Mouse (Mus musculus) central nervous system, embryonic 11.5 days (tissue): ENCODE results near the gene Inafm2. TPM values are rescaled to one million over a fixed set of nuclear protein-coding genes. Genes with fewer than 3 reads are reported as not detected.

ENCODE experiments used
- polyA plus RNA-seq: library from polyadenylated mRNA; depleted of rRNA; stranded (reverse); fragments of >200 nt; gene quantifications from 2 replicates; pipeline ENCODE4 v1.2.3, GENCODE M21; 2012; rRNA removed

The Inafm2 gene
- 10.9 and 11.3 TPM in 2 replicates for polyA plus RNA-seq

DNA sequence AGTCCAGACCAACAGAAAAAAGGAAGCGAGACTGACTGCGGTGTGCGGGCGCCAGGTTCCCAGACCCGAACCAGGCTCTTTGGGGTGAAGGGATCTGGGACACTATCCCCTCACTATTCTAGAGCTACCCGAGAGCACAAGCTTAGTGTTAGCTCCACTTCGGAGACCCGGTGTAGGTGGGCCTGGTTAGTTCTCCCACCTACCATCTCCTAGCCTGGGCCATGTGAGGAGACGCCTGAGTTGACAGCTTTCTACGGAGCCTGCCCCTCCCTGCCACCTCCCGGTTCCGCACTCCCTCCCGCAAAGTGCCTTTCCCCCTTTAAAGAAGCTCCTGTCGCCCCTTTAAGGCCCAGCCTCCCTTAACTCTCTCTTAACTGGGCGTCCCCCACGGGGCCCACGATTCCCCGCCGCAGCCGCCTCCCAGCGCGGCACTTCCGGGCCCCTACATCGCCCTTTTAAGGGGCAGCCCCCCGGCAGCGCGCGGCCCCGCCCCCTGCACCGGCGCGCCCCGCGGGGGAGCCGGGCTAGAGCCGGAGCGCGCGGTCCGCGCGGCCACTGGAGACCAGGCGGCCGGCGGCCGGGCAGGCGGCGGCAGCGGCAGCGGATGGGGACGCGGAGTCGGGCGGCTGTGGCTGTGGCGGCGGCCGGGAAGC lies at the start of gene Inafm2:
Gene Inafm2, plus strand, starts transcription at position 527 of the 653 bp plus-strand sequence.

DNA sequence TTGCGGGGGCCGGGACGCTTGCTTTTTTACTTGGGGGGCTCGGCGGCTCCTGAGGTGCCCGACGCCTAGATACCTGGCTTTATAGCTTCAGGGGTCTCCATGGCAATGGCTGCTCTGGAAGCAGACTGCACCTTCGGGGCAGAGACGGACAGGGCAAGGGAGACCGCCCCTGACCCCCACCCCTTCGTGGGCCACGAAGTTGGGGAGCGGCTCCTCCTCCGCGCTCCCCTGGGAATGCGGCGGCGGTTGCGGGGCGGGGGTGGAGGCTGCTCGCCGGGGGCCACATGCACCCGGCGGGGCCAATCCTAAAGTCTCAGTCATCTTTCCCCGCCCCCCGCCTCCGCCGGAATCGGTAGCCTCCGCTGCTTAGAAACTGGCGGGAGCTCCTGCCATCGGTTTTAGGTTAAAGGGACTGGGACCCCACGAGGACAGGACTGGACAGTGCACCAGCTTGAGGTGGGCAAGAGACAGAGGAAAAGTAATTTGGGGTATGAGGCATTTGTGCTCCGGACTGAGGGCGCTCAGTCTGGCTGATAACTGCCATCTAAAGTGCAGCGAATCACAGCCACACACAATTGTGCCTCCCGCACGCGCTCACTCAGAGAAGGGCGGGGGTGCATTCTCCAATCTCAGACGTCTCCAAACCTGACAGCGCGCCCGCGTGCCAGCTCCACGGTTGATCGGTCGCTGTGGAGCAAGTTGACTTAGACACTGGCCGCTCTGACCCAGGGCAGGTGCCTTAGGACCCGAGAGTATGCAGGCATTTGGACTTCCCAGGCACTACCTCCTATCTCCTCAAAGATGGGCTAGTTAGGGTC lies 41.4 kb upstream of the Inafm2 start, which contains the start of gene Ankrd63:
Gene Ankrd63, minus strand, starts transcription at position 51 of the 818 bp plus-strand sequence.

DNA sequence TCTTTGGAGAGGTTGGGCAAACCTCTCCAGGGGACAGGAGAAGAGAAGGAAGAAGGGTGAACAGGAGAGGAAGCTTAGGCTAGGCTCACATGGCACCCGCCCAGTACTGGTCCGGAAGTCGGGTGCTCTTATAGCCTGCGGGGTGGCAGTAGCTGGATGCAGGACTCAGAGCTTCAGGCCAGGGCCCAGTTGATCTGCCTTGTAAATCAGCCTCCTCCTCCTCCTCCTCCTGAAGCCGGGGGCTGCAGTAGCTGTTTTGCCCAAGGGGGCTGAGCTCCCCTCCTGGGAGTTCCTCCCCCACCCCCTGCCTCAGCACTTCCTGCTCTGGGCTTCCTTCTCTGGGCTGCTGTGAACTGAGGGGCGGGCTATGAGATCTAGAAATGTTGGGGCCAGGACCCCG lies 17.2 kb upstream of the Inafm2 start, which contains the start of gene Plcb2:
Gene Plcb2, minus strand, starts transcription at position 102 of the 400 bp plus-strand sequence.

DNA sequence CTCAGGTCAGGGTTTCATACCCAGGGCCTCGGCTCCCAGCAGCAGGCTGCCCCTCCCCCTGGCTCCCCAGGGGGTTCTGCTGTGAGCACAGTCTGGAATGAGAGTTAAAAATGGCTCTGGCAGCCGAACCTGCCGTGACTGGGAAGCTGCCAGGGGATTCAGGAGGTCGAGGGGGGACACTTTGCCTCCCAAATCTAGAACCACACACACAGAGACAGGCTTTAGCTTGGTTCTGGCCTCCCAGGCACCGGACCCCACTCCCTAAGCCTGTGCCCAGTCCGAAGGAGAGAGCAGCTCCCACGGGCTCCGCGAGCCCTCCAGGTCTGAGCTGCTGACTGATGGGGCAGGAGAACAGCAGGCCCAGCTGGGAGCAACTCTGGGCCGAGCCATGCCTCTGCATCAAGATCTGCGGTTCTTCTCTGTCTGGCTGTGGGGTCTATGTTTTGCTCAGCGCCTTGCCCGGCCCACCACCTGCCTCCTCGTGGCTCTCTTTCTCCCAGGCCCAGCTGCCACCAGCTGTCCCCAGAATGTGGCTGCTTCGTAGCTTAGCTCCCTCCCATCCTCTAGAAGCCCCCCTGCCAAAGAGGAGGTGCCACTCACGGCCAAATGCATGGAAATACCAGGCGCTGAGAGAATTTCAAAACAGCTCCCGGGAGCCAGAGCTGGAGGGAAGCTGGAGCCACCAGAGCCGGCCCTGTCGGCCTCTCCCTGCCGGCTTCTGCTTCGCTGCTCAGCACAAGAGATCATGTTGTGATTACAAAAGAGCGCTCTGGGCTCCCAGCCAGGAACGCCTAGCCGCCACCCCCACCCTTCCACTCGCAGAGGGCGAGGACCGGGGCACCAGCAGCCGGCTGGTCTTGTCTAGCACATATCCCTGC lies 16.6 kb downstream of the Inafm2 start, which contains the start of gene Ccdc9b:
Gene Ccdc9b, minus strand, starts transcription at position 756 of the 878 bp plus-strand sequence.

DNA sequence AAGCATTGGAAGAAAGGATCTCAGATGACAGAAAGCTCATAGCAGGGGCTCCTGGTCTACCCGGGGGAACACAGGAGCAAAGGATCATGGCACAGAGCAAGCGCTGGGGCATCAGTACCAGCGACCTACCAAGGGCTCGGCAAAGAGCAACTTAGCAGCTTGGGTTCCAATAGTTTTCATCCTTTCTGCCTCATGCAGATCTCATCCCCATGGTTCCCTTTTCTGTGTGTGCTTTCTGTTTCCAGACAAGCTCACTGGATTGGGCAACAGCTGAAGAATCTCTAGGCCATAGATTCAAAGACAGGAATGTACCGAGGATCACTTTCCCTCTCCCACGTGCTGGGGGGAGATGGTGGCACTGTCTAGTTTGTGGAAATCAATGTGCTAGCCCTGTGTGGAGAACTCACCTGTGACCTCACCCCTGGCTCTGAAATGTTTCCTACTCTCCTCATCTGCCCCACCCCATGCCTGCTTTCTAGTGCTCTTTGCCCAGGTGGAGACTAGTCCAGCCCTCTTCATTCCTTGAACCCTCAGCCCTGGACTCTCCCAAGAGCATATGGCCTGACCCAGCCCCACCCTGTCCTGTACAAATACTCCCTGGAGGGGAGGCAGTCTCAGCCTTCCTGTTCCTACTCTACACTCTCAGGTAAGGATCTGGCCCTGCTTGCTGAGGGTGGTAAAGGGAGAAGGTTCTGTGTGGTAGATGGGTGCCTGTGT lies 26.8 kb downstream of the Inafm2 start, which contains the start of gene Phgr1:
Gene Phgr1, plus strand, starts transcription at position 612 of the 717 bp plus-strand sequence.

DNA sequence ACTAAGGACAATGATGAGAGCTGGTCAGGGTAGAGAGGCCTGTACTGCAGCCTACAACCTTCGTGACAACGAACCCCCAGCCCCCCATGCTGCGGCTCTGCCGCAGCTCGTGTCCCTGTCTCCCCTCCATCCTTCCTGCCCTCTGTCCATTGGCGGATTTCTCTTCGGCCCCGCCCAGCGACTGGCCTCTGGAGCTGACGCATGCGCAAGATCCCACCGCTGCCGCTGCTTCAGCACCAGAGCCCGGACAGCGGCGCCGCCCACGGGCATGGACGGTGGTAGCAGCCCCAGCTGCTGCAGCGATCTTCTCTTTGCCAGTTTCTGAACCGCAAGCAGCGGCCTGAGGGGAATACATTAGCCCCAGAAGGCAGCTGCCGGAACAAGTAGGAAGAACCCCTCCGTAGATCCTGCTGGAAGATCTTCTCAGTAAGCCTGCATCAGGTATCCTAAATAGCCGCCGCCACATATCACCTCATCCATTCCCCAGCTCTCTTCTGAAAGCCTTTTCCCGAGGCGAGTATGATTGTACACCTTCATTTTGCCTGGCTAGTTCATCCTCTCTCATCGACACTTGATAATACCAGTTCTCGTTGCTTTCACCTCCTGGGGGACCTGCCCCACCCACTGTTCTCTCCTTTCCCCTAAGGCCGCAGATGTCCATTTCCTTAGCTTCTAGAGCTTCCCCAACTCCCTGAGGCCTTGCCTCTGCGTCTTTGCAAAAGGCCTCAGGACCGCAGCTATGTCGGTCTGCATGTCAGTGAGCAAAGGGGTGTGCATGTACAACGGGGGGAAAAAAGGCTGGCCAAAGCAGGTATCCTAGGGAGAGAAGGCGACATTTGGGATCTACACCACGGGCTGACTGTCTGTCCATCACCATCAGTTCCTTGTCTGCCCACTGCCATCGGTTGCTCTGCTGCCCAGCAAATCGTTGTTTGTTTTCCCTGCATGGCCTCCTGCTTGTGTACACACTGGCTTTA lies 34.2 kb downstream of the Inafm2 start, which contains the start of gene Disp2:
Gene Disp2, plus strand, starts transcription at position 216 of the 977 bp plus-strand sequence.

Other genes starting within 250 kb of the Inafm2 start
- gene Bmf, start 196.1 kb upstream of the Inafm2 start, polyA plus RNA-seq: 10.3 and 20.1 TPM in 2 replicates
- gene Bub1b, start 147.5 kb upstream of the Inafm2 start, polyA plus RNA-seq: 83.1 and 95.2 TPM in 2 replicates
- 1.4 TPM in 2 replicates for gene Pak6, start 82.5 kb upstream of the Inafm2 start, polyA plus RNA-seq
- gene Ankrd63, start 41.8 kb upstream of the Inafm2 start, polyA plus RNA-seq: 0.05 TPM in 1 of 2 replicates, not detected in the other
- 1.4 and 1.9 TPM in 2 replicates for gene Plcb2, start 17.3 kb upstream of the Inafm2 start, polyA plus RNA-seq
- gene Ccdc9b, start 16.9 kb downstream of the Inafm2 start, polyA plus RNA-seq: 2.1 TPM in 2 replicates
- 0.14 TPM in 1 of 2 replicates, not detected in the other for gene Phgr1, start 27.0 kb downstream of the Inafm2 start, polyA plus RNA-seq
- 10.1 and 11.3 TPM in 2 replicates for gene Disp2, start 34.0 kb downstream of the Inafm2 start, polyA plus RNA-seq
- gene Knstrn, start 68.2 kb downstream of the Inafm2 start, polyA plus RNA-seq: 124 and 196 TPM in 2 replicates
- gene Ivd, start 116.2 kb downstream of the Inafm2 start, polyA plus RNA-seq: 72.0 and 85.7 TPM in 2 replicates
- gene Bahd1, start 154.6 kb downstream of the Inafm2 start, polyA plus RNA-seq: 12.5 and 17.4 TPM in 2 replicates
- 13.0 and 24.4 TPM in 2 replicates for gene Chst14, start 180.7 kb downstream of the Inafm2 start, polyA plus RNA-seq